Mouse (Mus musculus) stomach, postnatal 0 days (tissue): ENCODE data around the gene Fam76b. TPM values are rescaled to one million over a fixed set of nuclear protein-coding genes. Genes with fewer than 3 reads are reported as not detected.
"Not testable (repeated sequence)": the region's sequence is repeated elsewhere in the genome, so short reads cannot be mapped to it uniquely, and the experiment has no call there.

Experiments
- ATAC-seq: fragments of 200-750 bp; cut with Nextera tagmentation; 2 replicates; pipeline ENCODE4 v1.8.0; 2017; ENCODE audit not compliant: low FRiP score, low TSS enrichment
- DNase-seq: peaks from one replicate; pipeline ENCODE4 v3.0.0-alpha.2; 2016; ENCODE audit warnings: low spot score
- H3K27ac ChIP-seq: fragments of 300-500 bp; sonication (generic); replicated peaks from 2 replicates; pipeline ENCODE4 v1.5.1; 2014; ENCODE audit warnings: mild to moderate bottlenecking, control low read depth
- H3K27me3 ChIP-seq: fragments of 300-500 bp; sonication (generic); 2 replicates; pipeline ENCODE4 v1.6.1; 2014; ENCODE audit warnings: low read length; ENCODE audit not compliant: control insufficient read depth, insufficient read depth
- H3K36me3 ChIP-seq: fragments of 300-500 bp; sonication (generic); 2 replicates; pipeline ENCODE4 v1.6.1; 2014; ENCODE audit warnings: low read length, mixed read lengths; ENCODE audit not compliant: control insufficient read depth, insufficient read depth
- H3K4me1 ChIP-seq: fragments of 300-500 bp; sonication (generic); replicated peaks from 2 replicates; pipeline ENCODE4 v1.6.1; 2014; ENCODE audit warnings: antibody characterized with exemption; ENCODE audit not compliant: control insufficient read depth, insufficient read depth
- H3K4me2 ChIP-seq: fragments of 300-500 bp; sonication (generic); replicated peaks from 2 replicates; pipeline ENCODE4 v1.6.1; 2014; ENCODE audit warnings: low read depth, mild to moderate bottlenecking, control low read depth, moderate library complexity
- H3K4me3 ChIP-seq: fragments of 300-500 bp; sonication (generic); 2 replicates; pipeline ENCODE4 v1.5.1; 2014; ENCODE audit warnings: low read depth, low read length, control low read depth
- H3K9ac ChIP-seq: fragments of 300-500 bp; sonication (generic); 2 replicates; pipeline ENCODE4 v1.6.1; 2014; ENCODE audit warnings: mild to moderate bottlenecking, low read length, control low read depth, mixed read lengths
- H3K9me3 ChIP-seq: fragments of 300-500 bp; sonication (generic); 2 replicates; pipeline ENCODE4 v1.6.1; 2016; ENCODE audit warnings: low read length; ENCODE audit not compliant: control insufficient read depth
- CTCF ChIP-seq: IDR thresholded peaks from 2 replicates; pipeline ENCODE4 v1.5.1; 2016; ENCODE audit warnings: antibody characterized with exemption, low read depth, mild to moderate bottlenecking, moderate library complexity
- EP300 ChIP-seq: optimal IDR thresholded peaks from 2 replicates; pipeline ENCODE3; 2016; ENCODE audit warnings: antibody characterized with exemption
- WGBS: fragments of 180-500 bp; shearing (Covaris S2); extraction: QIAGEN DNeasy Blood & Tissue Kit; methylation state at CpG from one replicate; pipeline ENCODE4 v1.1.7; 2014; 5-methylcytosine and 5-hydroxymethylcytosine counted together
- polyA plus RNA-seq: library from polyadenylated mRNA; unstranded; fragments of >200 nt; fragmentation: Nextera tagmentation; extraction: Ambion mirVana; gene quantifications from 2 replicates; pipeline ENCODE4 v1.2.1, GENCODE M21; 2015

Fam76b gene
- polyA plus RNA-seq, result 11.0 and 11.5 TPM in 2 replicates

- Histone ChIP-seq H3K4me1 (0 out of 2 replicates have a peak, but pooled peaks cover 2% of the 10 kb centered on the region), H3K27ac (peak within 1 kb of the TSS; percentile 99), H3K36me3 (no peaks in the 10 kb centered on the region; the same call in 1 of the 2 replicates), H3K4me3 (peak within 1 kb of the TSS; percentile 80), H3K4me2 (peak within 1 kb of the TSS; percentile 74), H3K9me3 (no peaks in the 10 kb centered on the region), H3K9ac (peak within 1 kb of the TSS; percentile 92), H3K27me3 (no peaks in the 10 kb centered on the region)
- peak; percentile 99 for DNase-seq
- TF ChIP-seq CTCF (no peak), EP300 (no peak)
- peak; percentile 95 for ATAC-seq
- WGBS, result under 1% methylated on average over 64 of the region's 67 CpGs
Measured at GRCm38 (mm10) chr9:13827406-13828086, at the start of gene Fam76b. Gene Fam76b (plus strand): TSS chr9:13827716.

- no peak overlapping the region for H3K9ac ChIP-seq
- DNase-seq (no peak), ATAC-seq (no peak)
- WGBS, result 92% methylated on average over 1 of the region's 1 CpGs
- no peaks in the 10 kb centered on the region for H3K4me1 ChIP-seq
- H3K27ac ChIP-seq, result no peak overlapping the region
- TF ChIP-seq EP300 (no peak), CTCF (no peak)
- peaks cover 2% of the 10 kb centered on the region; the same call in 1 of the 2 replicates for H3K36me3 ChIP-seq
- H3K4me3 ChIP-seq, result no peak overlapping the region
- H3K9me3 ChIP-seq, result no peaks in the 10 kb centered on the region
- H3K4me2 ChIP-seq, result no peak overlapping the region
- H3K27me3 ChIP-seq, result no peaks in the 10 kb centered on the region
Measured at GRCm38 (mm10) chr9:13781985-13782384, 45.5 kb upstream of the Fam76b start.

- H3K4me3 ChIP-seq, H3K9me3 ChIP-seq, H3K4me2 ChIP-seq, H3K9ac ChIP-seq, H3K36me3 ChIP-seq, DNase-seq, H3K27ac ChIP-seq, H3K4me1 ChIP-seq, H3K27me3 ChIP-seq, ATAC-seq: not testable (repeated sequence)
- 95% methylated on average over 7 of the region's 8 CpGs for WGBS
Measured at GRCm38 (mm10) chr9:13790864-13791263, 36.7 kb upstream of the Fam76b start.

- WGBS, result 62% methylated on average over 1 of the region's 1 CpGs
- Histone ChIP-seq H3K27me3 (no peaks in the 10 kb centered on the region), H3K4me1 (no peaks in the 10 kb centered on the region), H3K27ac (no peak overlapping the region), H3K9me3 (no peaks in the 10 kb centered on the region), H3K4me2 (no peak overlapping the region), H3K36me3 (peaks cover 10% of the 10 kb centered on the region), H3K9ac (no peak overlapping the region), H3K4me3 (no peak overlapping the region)
- no peak for TF ChIP-seq EP300
- TF ChIP-seq CTCF, result peak; percentile 18; the same call in 1 of the 2 replicates
- ATAC-seq (no peak), DNase-seq (no peak)
Measured at GRCm38 (mm10) chr9:13794302-13794701, 33.2 kb upstream of the Fam76b start.

- TF ChIP-seq CTCF (no peak), EP300 (no peak)
- Histone ChIP-seq H3K4me3 (no peak overlapping the region), H3K36me3 (peaks cover 11% of the 10 kb centered on the region), H3K4me2 (no peak overlapping the region), H3K4me1 (no peaks in the 10 kb centered on the region), H3K27me3 (no peaks in the 10 kb centered on the region), H3K27ac (no peak overlapping the region), H3K9me3 (no peaks in the 10 kb centered on the region), H3K9ac (no peak overlapping the region)
- DNase-seq (no peak), ATAC-seq (no peak)
- WGBS, result 96% methylated on average over 2 of the region's 2 CpGs
Measured at GRCm38 (mm10) chr9:13794756-13795155, 32.8 kb upstream of the Fam76b start.

DNA sequence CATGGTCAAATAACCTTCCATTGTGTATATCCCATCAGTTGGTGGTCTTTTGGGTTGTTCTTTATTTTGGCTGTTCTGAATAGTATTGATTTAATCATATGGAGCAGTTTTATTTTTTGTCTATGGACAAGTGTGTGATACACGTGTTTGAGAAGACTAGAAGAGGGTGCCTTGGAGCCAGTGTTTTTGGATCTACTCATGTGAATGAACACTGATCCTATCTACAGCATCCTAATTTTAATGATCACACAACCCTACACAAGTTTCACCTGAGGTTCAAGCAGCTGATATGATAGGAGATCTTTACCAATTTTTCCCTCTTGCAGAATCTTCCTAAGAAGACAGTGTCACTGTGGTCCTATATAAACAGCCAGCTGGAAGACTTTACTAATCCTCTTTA lies 23.0 kb upstream of the Fam76b start:
- peaks cover 16% of the 10 kb centered on the region; the same call in 1 of the 2 replicates for H3K36me3 ChIP-seq
- no peaks in the 10 kb centered on the region for H3K4me1 ChIP-seq
- no peak overlapping the region for H3K27ac ChIP-seq
- no peak for DNase-seq
- H3K4me3 ChIP-seq, result no peak overlapping the region
- H3K4me2 ChIP-seq, result no peak overlapping the region
- no peaks in the 10 kb centered on the region for H3K27me3 ChIP-seq
- H3K9ac ChIP-seq, result no peak overlapping the region
- WGBS, result 82% methylated on average over 1 of the region's 1 CpGs
- TF ChIP-seq CTCF (no peak), EP300 (no peak)
- ATAC-seq, result no peak
- H3K9me3 ChIP-seq, result no peaks in the 10 kb centered on the region
